Mouse (Mus musculus) hindbrain, embryonic 14.5 days (tissue): Measurements from ENCODE around the gene Gm14444. TPM values are rescaled to one million over a fixed set of nuclear protein-coding genes. Genes with fewer than 3 reads are reported as not detected.
"Not testable (repeated sequence)": the region's sequence is repeated elsewhere in the genome, so short reads cannot be mapped to it uniquely, and the experiment has no call there.

Source experiments
- ATAC-seq: fragments of 200-750 bp; cut with Nextera tagmentation; 2 replicates; pipeline ENCODE4 v1.8.0; 2017; ENCODE audit warnings: moderate number of reproducible peaks, mild to moderate bottlenecking, moderate TSS enrichment, moderate library complexity; ENCODE audit not compliant: low FRiP score
- DNase-seq: peaks from one replicate; pipeline ENCODE4 v3.0.0-alpha.2; 2015; ENCODE audit warnings: low spot score
- H3K27ac ChIP-seq: fragments of 300-500 bp; sonication (generic); 2 replicates; pipeline ENCODE4 v1.5.1; 2014; ENCODE audit warnings: mild to moderate bottlenecking, moderate library complexity
- H3K27me3 ChIP-seq: fragments of 300-500 bp; sonication (generic); 2 replicates; pipeline ENCODE4 v1.6.1; 2014; ENCODE audit warnings: mild to moderate bottlenecking, low read length, mixed read lengths; ENCODE audit not compliant: control insufficient read depth, insufficient read depth
- H3K36me3 ChIP-seq: fragments of 300-500 bp; sonication (generic); replicated peaks from 2 replicates; pipeline ENCODE4 v1.6.1; 2014; ENCODE audit not compliant: control insufficient read depth, insufficient read depth
- H3K4me1 ChIP-seq: fragments of 300-500 bp; sonication (generic); replicated peaks from 2 replicates; pipeline ENCODE4 v1.6.1; 2014; ENCODE audit warnings: antibody characterized with exemption, low read length, mixed read lengths; ENCODE audit not compliant: control insufficient read depth, insufficient read depth
- H3K4me2 ChIP-seq: fragments of 300-500 bp; sonication (generic); replicated peaks from 2 replicates; pipeline ENCODE4 v1.6.1; 2014; ENCODE audit warnings: mild to moderate bottlenecking, moderate library complexity
- H3K4me3 ChIP-seq: fragments of 300-500 bp; sonication (generic); replicated peaks from 2 replicates; pipeline ENCODE4 v1.5.1; 2014; ENCODE audit warnings: mild to moderate bottlenecking, low read length
- H3K9ac ChIP-seq: fragments of 300-500 bp; sonication (generic); 2 replicates; pipeline ENCODE4 v1.6.1; 2014
- H3K9me3 ChIP-seq: fragments of 300-500 bp; sonication (generic); 2 replicates; pipeline ENCODE4 v1.6.1; 2016; ENCODE audit warnings: low read length; ENCODE audit not compliant: control insufficient read depth
- WGBS: fragments of 180-500 bp; shearing (Covaris S2); extraction: QIAGEN DNeasy Blood & Tissue Kit; methylation state at CpG from one replicate; pipeline ENCODE4 v1.1.7; 2014; 5-methylcytosine and 5-hydroxymethylcytosine counted together
- polyA plus RNA-seq: library from polyadenylated mRNA; unstranded; fragments of >200 nt; fragmentation: Nextera tagmentation; extraction: Ambion mirVana; gene quantifications from 2 replicates; pipeline ENCODE4 v1.2.1, GENCODE M21; 2014

The Gm14444 gene
- polyA plus RNA-seq: not detected in 2 replicates

DNA sequence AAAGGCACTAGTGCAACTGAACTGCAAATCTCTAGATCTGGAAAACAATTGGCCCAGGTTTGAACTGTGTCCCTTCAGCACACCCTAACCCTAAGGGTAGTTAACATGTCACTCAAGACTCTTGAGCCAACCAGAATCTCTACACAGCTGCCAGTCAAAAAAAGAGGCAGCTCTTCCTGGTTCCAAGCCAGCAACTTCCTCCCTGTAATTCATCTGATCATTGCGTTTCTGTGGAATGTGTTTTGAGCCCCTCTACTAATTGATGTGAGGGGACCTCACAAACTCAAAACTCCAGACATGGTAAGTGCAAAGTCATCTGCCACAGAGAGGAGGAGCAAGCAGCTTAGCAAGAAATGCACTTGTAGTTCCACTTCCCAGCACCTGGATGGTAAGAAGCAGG, at the start of gene Gm14444:
Gm14444 (plus strand) TSS at position 220 of the 400 bp plus-strand sequence.
- not testable (repeated sequence) for H3K4me3 ChIP-seq, DNase-seq, H3K27ac ChIP-seq, ATAC-seq, H3K9me3 ChIP-seq, H3K9ac ChIP-seq, H3K36me3 ChIP-seq, H3K27me3 ChIP-seq, H3K4me2 ChIP-seq, H3K4me1 ChIP-seq
- WGBS: 83% methylated on average over 1 of the region's 1 CpGs

- not testable (repeated sequence) for H3K27ac ChIP-seq, H3K4me3 ChIP-seq, H3K4me1 ChIP-seq, H3K27me3 ChIP-seq, H3K4me2 ChIP-seq, H3K9ac ChIP-seq, H3K9me3 ChIP-seq, H3K36me3 ChIP-seq, DNase-seq, ATAC-seq
- 78% methylated on average over 3 of the region's 3 CpGs for WGBS
These were observed 44.6 kb upstream of the Gm14444 start for GRCm38 (mm10) chr2:174965466-174965865.

GRCm38 (mm10) chr2:175044268-175044667, 34.2 kb downstream of the Gm14444 start:
- not testable (repeated sequence) for H3K36me3 ChIP-seq, ATAC-seq, H3K9ac ChIP-seq, DNase-seq, H3K9me3 ChIP-seq, H3K4me3 ChIP-seq, H3K4me1 ChIP-seq, H3K4me2 ChIP-seq, H3K27ac ChIP-seq, H3K27me3 ChIP-seq
- WGBS: 97% methylated on average over 24 of the region's 27 CpGs

DNA sequence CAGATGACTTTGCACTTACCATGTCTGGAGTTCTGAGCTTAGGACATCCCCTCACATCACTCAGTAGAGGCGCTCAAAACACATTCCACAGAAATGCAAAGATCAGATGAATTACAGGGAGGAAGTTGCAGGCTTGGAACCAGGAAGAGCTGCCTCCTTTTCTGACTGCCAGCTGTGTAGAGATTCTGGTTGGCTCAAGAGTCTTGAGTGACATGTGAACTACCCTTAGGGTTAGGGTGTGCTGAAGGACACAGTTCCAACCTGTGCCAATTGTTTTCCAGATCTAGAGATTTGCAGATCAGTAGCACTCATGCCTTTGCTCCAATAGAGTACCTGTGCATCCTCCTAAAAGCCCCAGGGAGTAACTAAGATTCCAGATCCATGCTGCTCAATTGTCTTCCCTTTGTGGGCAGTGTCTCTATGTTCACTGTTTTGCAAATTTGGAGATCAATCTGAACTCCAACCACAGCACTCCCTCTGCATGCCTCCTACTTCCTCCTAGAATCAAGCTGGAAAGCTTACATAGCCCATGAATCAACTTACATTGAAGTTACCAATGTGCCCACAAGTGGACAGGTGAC, 57.7 kb downstream of the Gm14444 start, which contains the start of gene Gm14393:
Gm14393 (minus strand) TSS at position 101 of the 581 bp plus-strand sequence.
- H3K9ac ChIP-seq, ATAC-seq, H3K27me3 ChIP-seq, DNase-seq, H3K36me3 ChIP-seq, H3K4me2 ChIP-seq, H3K4me3 ChIP-seq, H3K27ac ChIP-seq, H3K9me3 ChIP-seq, H3K4me1 ChIP-seq: not testable (repeated sequence)
- 95% methylated on average over 1 of the region's 1 CpGs for WGBS

Other genes with a start within 250 kb of the Gm14444 start
- gene Edn3, start 249.6 kb upstream of the Gm14444 start, polyA plus RNA-seq: 6.9 and 7.9 TPM in 2 replicates
- 0.47 and 0.51 TPM in 2 replicates for gene Gm14393, start 57.5 kb downstream of the Gm14444 start, polyA plus RNA-seq
- 6.7 and 8.1 TPM in 2 replicates for gene Gm14399, start 131.8 kb downstream of the Gm14444 start, polyA plus RNA-seq
- 0.90 and 1.5 TPM in 2 replicates for gene Gm14443, start 165.6 kb downstream of the Gm14444 start, polyA plus RNA-seq
- 12.2 and 13.2 TPM in 2 replicates for gene Gm14391, start 196.7 kb downstream of the Gm14444 start, polyA plus RNA-seq